Mouse (Mus musculus) left cerebral cortex, adult 8-10 months (tissue): ENCODE measurements around the gene Fam8a1. TPM values are rescaled to one million over a fixed set of nuclear protein-coding genes. Genes with fewer than 3 reads are reported as not detected.
A peak's percentile ranks its signal among the peaks of the same experiment; 100 is the strongest.

Experiments
- DNase-seq, 2 experiments: peaks; one replicate each; pipeline ENCODE4 v3.0.0; 2022; ENCODE audit warnings: low spot score in 2 of 2
- total RNA-seq, 4 experiments: library from RNA; stranded (reverse); gene quantifications; 2 replicates each; pipeline ENCODE4 v1.2.4; 2022

Fam8a1 gene
- total RNA-seq, 4 experiments from 2014 or later: 79.0 to 84.9 (median 81.5) TPM

GRCm38 (mm10) chr13:46674601-46675000, 5.3 kb downstream of the Fam8a1 start:
- no peak for DNase-seq

- no peak for DNase-seq
Observed at GRCm38 (mm10) chr13:46677721-46678120, 8.4 kb downstream of the Fam8a1 start.

- DNase-seq: no peak
Observed at GRCm38 (mm10) chr13:46682921-46683320, 13.6 kb downstream of the Fam8a1 start.

- no peak for DNase-seq
Observed at GRCm38 (mm10) chr13:46683370-46683769, 14.0 kb downstream of the Fam8a1 start.

GRCm38 (mm10) chr13:46690559-46691241, 21.4 kb downstream of the Fam8a1 start:
- no peak for DNase-seq

GRCm38 (mm10) chr13:46695296-46695908, 26.1 kb downstream of the Fam8a1 start:
- no peak for DNase-seq

GRCm38 (mm10) chr13:46695932-46696331, 26.6 kb downstream of the Fam8a1 start:
- DNase-seq: no peak

- DNase-seq: no peak
Observed at GRCm38 (mm10) chr13:46696788-46697187, 27.5 kb downstream of the Fam8a1 start.

- no peak for DNase-seq
Observed at GRCm38 (mm10) chr13:46699372-46699771, 30.1 kb downstream of the Fam8a1 start.

GRCm38 (mm10) chr13:46701486-46701885, 32.2 kb downstream of the Fam8a1 start:
- DNase-seq: no peak

- DNase-seq: no peak
Observed at GRCm38 (mm10) chr13:46703138-46703537, 33.8 kb downstream of the Fam8a1 start.

GRCm38 (mm10) chr13:46713486-46713885, 44.2 kb downstream of the Fam8a1 start:
- no peak for DNase-seq

- DNase-seq: no peak
Observed at GRCm38 (mm10) chr13:46715976-46716639, 46.8 kb downstream of the Fam8a1 start.

GRCm38 (mm10) chr13:46718893-46719400, 49.6 kb downstream of the Fam8a1 start:
- no peak for DNase-seq

- DNase-seq: no peak
Observed at GRCm38 (mm10) chr13:46721009-46721408, 51.7 kb downstream of the Fam8a1 start.

- no peak for DNase-seq
Observed at GRCm38 (mm10) chr13:46724371-46724770, 55.0 kb downstream of the Fam8a1 start.

GRCm38 (mm10) chr13:46725227-46725626, 55.9 kb downstream of the Fam8a1 start:
- no peak for DNase-seq

GRCm38 (mm10) chr13:46726288-46727037, 57.1 kb downstream of the Fam8a1 start:
- DNase-seq: no peak

GRCm38 (mm10) chr13:46727038-46727836, 57.9 kb downstream of the Fam8a1 start:
- DNase-seq: peak; percentile 44 to 53
